Mouse (Mus musculus) urinary bladder, adult 2 months (tissue): Measurements from ENCODE around the gene Peli3. TPM values are rescaled to one million over a fixed set of nuclear protein-coding genes. Genes with fewer than 3 reads are reported as not detected.

ENCODE experiments used
- DNase-seq: peaks from one replicate; pipeline ENCODE4 v3.0.0; 2022; ENCODE audit warnings: low spot score
- polyA plus RNA-seq: library from polyadenylated mRNA; depleted of rRNA; stranded (reverse); fragments of >200 nt; gene quantifications from 2 replicates; pipeline ENCODE4 v1.2.3, GENCODE M21; 2012; rRNA removed

Gene Peli3
- polyA plus RNA-seq, 1 experiment: 3.8 TPM

DNA sequence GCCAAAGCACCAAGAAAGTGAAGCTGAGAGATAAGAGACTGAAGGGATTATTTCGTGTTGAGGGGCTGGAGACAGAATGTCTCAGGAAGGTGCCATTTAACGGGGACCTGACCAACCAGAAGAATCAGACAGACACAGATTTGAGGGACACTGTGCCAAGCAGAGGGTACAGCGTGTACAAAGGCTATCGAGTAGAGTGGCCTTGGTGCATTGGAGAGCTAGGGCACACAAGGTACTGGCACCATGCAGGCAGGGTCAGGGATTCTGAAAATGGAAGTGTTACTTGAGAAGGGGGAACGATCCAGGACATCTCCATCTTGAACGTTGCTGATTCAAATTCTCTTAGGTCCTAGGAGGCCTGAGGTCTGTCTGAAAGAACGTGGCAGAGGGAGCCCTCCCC, 33.6 kb downstream of the Peli3 start:
- DNase-seq: no peak

DNA sequence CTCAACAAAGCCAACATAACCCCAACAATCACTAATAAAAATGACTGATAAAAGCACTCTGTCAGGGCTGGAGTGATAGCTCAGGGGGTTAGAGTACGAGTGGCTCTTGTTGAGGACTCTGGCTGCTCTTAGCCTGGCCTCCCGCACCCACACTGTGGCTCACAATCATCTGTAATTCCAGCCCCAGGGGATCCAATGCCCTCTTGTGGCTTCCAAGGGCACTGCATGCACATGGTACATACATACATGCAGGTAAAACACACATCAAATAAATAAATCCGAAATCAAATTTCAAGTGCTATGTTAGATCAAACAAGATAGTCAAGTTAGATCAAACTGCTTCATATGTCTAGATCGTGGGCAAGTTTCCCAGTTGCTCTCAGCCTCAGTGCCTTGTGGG, 34.8 kb downstream of the Peli3 start:
- no peak for DNase-seq

GRCm38 (mm10) chr19:4905979-4906794, 36.7 kb downstream of the Peli3 start, which contains the start of gene Bbs1:
Bbs1 (minus strand) TSS chr19:4906628.
- peak; percentile 60 for DNase-seq

- DNase-seq: no peak
These were observed 43.0 kb downstream of the Peli3 start for GRCm38 (mm10) chr19:4899888-4900287.

- no peak for DNase-seq
These were observed 44.0 kb downstream of the Peli3 start for GRCm38 (mm10) chr19:4898972-4899371.

GRCm38 (mm10) chr19:4896780-4897520, 46.0 kb downstream of the Peli3 start:
- DNase-seq: no peak

- no peak for DNase-seq
These were observed 51.1 kb downstream of the Peli3 start for GRCm38 (mm10) chr19:4891798-4892197.

DNA sequence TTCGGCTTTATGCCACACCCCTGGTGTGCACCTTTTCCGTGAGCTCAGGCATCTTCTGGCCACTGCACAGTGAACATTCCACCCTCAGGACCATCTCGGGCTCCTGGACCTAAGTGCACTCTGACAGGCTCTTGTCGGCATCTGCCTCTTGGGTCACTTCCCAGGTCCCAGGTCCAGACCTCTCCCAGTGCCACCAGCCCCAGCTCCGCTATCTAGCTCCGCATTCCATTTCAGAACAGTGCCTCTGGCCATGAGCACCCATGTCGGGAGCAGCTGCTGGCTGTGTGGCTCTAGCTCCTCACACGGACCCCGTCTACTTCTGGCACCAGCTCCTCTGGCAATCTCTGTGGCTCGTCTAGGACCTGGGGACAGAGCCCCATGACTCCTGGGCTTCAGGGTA, 53.1 kb downstream of the Peli3 start:
- DNase-seq: no peak

GRCm38 (mm10) chr19:4883961-4884360, 59.0 kb downstream of the Peli3 start:
- no peak for DNase-seq

Other genes with a start within 250 kb of the Peli3 start
- gene Gm960, start 244.5 kb downstream of the Peli3 start, polyA plus RNA-seq: 0.69 and 1.2 TPM in 2 replicates
- gene Sptbn2, start 232.0 kb downstream of the Peli3 start, polyA plus RNA-seq: 1.4 and 2.4 TPM in 2 replicates
- gene Rbm4b, start 186.6 kb downstream of the Peli3 start, polyA plus RNA-seq: 10.5 and 11.1 TPM in 2 replicates
- 36.9 and 43.3 TPM in 2 replicates for gene Rbm4, start 149.2 kb downstream of the Peli3 start, polyA plus RNA-seq
- gene Gm21992, start 131.5 kb downstream of the Peli3 start, polyA plus RNA-seq: 12.7 and 17.2 TPM in 2 replicates
- gene Rbm14, start 131.5 kb downstream of the Peli3 start, polyA plus RNA-seq: 17.1 and 17.5 TPM in 2 replicates
- 64.5 and 75.5 TPM in 2 replicates for gene Ccs, start 103.8 kb downstream of the Peli3 start, polyA plus RNA-seq
- gene Ccdc87, start 103.8 kb downstream of the Peli3 start, polyA plus RNA-seq: 0.07 and 0.09 TPM in 2 replicates
- gene Ctsf, start 88.0 kb downstream of the Peli3 start, polyA plus RNA-seq: 78.4 and 82.7 TPM in 2 replicates
- gene Actn3, start 65.2 kb downstream of the Peli3 start, polyA plus RNA-seq: 1.3 and 2.5 TPM in 2 replicates
- 15.1 and 22.3 TPM in 2 replicates for gene Zdhhc24, start 64.5 kb downstream of the Peli3 start, polyA plus RNA-seq
- 4.2 and 4.6 TPM in 2 replicates for gene Bbs1, start 36.5 kb downstream of the Peli3 start, polyA plus RNA-seq
- gene Dpp3, start 14.8 kb downstream of the Peli3 start, polyA plus RNA-seq: 53.2 and 53.8 TPM in 2 replicates
- 48.5 and 57.5 TPM in 2 replicates for gene Mrpl11, start 19.0 kb upstream of the Peli3 start, polyA plus RNA-seq
- 5.7 and 7.4 TPM in 2 replicates for gene Npas4, start 47.2 kb upstream of the Peli3 start, polyA plus RNA-seq
- 4.6 and 5.9 TPM in 2 replicates for gene Slc29a2, start 80.7 kb upstream of the Peli3 start, polyA plus RNA-seq
- gene B4gat1, start 95.7 kb upstream of the Peli3 start, polyA plus RNA-seq: 30.4 and 33.5 TPM in 2 replicates
- gene AC124502.3, start 95.8 kb upstream of the Peli3 start, polyA plus RNA-seq: 1.9 and 2.3 TPM in 2 replicates
- 30.8 and 31.1 TPM in 2 replicates for gene Brms1, start 98.2 kb upstream of the Peli3 start, polyA plus RNA-seq
- gene Rin1, start 107.4 kb upstream of the Peli3 start, polyA plus RNA-seq: 18.4 and 24.8 TPM in 2 replicates
- gene Cd248, start 125.0 kb upstream of the Peli3 start, polyA plus RNA-seq: 77.2 and 103 TPM in 2 replicates
- gene Tmem151a, start 142.4 kb upstream of the Peli3 start, polyA plus RNA-seq: 2.8 and 3.9 TPM in 2 replicates
- gene Yif1a, start 145.4 kb upstream of the Peli3 start, polyA plus RNA-seq: 122 and 131 TPM in 2 replicates
- 1.5 TPM in 2 replicates for gene Cnih2, start 155.4 kb upstream of the Peli3 start, polyA plus RNA-seq
- gene Rab1b, start 163.9 kb upstream of the Peli3 start, polyA plus RNA-seq: 148 and 154 TPM in 2 replicates
- gene Klc2, start 175.4 kb upstream of the Peli3 start, polyA plus RNA-seq: 28.0 and 30.5 TPM in 2 replicates